Mouse (Mus musculus) fat pad, adult 2 months (tissue): ENCODE results near the gene Tmem222.

Source experiments
- DNase-seq: peaks from one replicate; pipeline ENCODE4 v3.0.0-alpha.2; 2011; ENCODE audit warnings: low read depth, low spot score; ENCODE audit errors: extremely low read depth

Tmem222 gene

GRCm38 (mm10) chr4:133252089-133252488, 25.5 kb downstream of the Tmem222 start:
- no peak for DNase-seq

- no peak for DNase-seq
These were observed 26.4 kb downstream of the Tmem222 start for GRCm38 (mm10) chr4:133251214-133251613.

DNA sequence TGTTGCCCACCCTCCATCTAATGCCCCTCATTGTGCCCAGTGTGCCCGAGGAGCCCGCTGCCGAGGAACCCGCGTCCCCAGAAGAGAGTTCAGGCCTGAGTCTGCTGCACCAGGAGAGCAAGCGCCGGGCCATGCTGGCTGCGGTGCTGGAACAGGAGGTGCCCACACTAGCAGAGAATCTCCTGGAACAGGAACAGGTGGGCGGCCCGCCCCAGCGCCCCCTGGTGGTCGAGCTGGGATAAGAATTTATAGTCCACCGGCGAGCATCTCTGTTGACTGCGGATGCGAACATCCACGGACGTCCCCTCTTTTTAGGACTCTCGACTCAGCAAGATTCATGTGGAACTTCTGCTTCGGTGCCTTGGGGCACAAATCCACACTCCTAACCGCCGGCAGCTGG, 27.0 kb downstream of the Tmem222 start:
- DNase-seq = no peak

DNA sequence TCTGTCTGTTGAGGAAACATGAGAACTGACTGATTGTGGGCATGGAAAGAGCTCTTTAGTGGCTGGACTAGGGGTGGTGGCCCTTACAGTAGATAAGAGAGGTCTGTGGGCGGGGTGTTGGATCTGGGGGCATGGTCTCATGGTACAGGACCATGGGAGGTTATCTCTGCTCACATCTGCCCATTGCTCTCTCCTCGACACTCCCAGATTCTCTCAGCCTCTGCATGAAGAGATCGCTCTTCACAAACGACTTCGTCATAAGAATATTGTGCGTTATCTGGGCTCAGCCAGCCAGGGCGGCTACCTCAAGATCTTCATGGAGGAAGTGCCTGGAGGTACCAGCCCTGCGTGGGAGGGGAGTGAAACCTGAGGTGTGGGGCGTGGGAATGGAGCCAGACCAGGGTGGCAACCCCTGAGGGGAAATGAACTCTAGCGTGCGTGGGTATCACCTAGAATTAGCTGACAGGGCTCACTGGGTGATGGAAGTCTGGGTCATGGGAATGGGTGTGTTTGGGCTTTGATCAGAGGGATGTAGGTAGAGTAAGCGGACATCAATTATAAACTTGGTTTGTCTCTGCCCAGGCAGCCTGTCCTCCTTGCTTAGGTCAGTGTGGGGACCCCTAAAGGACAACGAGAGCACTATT, 29.7 kb downstream of the Tmem222 start:
- no peak for DNase-seq

DNA sequence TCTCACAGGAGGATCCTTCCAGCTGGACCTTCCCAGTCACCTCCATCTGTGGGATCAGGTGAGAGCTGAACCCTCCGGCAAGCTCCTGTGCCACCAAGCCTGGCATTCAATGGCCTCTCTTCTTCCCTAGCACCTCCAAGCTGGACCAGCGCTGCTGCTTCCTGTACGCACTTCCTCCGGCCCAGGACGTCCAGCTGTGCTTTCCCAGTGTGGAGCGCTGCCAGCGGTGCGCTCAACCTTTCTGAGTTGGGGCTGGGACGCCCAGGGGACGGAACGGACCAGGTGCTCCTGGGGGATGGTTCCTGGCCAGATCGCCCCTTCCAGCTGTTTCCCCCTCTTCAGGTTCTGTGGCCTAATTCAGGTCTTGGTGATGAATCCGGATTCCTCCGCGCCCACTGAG, 30.5 kb downstream of the Tmem222 start:
- no peak for DNase-seq

DNA sequence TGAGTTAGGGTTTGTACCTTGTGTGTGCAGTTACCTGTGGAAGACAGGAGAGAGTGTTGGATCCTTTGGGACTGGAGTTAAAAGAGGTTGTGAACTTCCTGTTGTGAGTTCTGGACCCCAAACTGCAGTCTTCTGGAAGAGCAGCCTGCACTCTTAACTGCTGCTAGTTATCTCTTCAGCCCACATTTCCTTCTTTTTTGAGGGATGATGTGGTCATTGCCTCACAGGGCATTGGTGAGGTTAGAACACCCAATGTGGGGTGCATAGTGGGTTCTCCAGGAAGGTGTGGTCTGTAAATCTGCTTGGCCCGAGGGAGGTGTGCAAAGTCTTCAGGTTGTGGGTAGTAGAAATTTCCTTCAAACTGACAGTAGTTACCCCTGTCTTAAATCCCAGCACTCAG, 33.3 kb downstream of the Tmem222 start:
- no peak for DNase-seq

- DNase-seq = no peak
These were observed 34.1 kb downstream of the Tmem222 start for GRCm38 (mm10) chr4:133243538-133243937.

GRCm38 (mm10) chr4:133242710-133243109, 34.9 kb downstream of the Tmem222 start:
- no peak for DNase-seq

DNA sequence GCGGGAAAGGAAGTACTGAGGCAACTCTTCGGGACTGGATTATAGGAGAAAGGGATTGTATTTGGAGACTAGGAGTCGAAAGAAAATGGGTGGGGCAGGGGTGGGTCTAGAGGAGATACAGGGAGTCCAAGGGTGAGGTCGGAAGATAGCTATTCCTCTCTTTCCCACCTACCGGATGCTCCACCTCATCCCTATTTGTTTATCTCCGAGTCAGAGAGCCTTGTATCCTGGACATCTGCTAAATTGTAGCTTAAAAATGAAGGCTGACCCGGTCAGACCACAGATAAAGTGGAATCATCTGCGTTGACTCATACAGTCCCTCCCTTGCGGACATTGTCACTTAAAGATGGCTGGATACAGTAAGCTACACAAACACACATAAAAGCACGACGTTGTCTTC, 35.7 kb downstream of the Tmem222 start:
- no peak for DNase-seq

DNA sequence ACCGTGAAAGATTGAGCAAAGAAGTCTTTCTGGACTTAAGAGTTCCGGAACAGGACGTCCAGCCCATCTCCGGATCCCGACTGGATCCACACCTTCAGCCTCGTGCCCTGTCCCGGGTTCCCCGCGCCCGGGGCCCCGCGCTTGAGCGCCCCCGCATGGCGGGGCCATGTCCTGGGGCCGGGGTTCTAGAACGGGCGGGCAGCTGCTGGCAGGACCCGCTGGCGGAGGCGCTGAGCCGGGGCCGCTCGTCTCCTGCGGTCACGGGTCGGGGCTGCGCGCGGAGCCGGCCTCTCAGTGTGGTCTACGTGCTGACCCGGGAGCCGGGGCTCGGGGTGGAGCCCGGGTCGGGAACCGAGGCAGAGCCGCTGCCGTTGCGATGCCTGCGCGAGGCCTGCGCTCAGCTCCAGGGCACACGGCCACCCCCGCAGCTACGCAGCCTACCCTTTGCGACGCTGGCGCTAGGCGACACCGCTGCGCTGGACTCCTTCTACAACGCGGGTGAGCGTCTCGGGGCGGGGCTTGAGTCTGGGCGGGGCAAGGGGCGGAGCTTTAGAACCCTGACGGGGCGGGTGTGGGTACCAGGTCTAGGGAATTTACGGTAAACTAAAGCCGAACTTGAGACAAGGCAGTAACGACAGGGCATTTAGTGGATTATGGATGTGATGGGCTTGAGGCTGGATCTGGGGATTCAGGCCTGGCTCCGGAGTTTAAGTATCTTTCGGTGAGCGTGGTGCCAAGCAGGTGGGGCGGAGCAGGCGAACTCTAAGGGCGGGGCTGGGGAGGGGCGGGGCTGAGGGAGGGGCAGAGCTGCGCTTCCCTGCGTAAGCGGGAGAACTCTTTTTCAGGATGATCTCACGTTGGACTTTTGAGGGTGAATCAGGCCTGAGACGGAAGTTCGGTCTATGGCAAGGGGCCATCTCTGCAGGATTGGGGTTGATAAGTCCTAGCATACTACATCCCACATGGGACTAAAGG, 36.4 kb downstream of the Tmem222 start:
- DNase-seq = no peak

GRCm38 (mm10) chr4:133240490-133240921, 37.1 kb downstream of the Tmem222 start, which contains the start of gene Map3k6:
Gene Map3k6 (plus strand): TSS chr4:133240818.
- DNase-seq = no peak

DNA sequence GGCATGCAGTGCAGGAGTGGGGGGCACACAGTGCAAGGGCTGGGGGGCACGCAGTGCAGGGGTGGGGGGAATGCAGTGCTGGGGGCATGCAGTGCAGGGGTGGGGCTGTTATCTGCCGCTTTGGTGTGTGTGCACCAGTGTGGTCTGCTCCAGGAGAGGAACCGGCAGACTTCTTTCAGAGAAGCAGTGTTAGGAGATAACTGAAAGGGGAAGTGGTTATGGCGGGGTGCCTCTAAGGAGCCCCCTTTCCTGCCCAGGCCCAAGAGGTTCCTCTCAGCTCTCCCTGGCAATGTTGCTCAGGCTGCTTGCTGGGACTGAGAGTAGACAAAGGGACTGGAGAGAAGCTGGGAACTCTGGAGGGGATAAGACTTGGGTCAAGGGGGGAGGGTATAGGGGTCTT, 39.7 kb downstream of the Tmem222 start:
- DNase-seq = no peak

DNA sequence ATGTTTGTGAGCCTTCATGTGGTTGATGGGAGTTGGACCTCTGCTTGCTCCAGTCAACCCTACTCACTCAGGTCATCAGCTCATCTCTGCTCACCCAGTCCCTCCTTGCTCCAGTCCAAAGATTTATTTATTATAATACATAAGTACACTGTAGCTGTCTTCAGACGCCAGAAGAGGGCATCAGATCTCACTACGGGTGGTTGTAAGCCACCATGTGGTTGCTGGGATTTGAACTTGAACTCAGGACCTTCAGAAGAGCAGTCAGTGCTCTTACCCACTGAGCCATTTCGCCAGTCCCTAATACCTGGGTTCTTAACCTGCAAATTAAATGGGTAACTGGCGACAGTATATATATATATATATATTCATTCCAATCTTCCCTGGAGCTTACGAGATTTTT, 42.2 kb downstream of the Tmem222 start:
- no peak for DNase-seq

DNA sequence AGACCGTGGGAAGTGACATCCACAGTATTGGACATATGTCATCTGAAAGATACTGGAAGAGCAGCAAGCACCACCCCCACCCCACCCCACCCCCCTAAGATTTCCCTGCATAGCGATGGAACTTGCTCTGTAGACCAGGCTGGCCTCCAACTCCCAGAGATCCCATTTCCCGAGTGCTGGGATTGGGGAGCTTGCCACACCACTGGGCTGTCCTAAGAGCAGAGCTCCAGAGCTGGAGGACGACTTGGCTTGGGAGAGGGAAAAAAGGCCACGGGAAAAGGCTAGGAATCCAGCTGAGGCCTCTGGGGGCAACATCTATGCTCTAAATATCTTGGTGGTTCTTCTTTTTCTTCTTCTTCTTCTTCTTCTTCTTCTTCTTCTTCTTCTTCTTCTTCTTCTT, 42.8 kb downstream of the Tmem222 start:
- DNase-seq = no peak

DNA sequence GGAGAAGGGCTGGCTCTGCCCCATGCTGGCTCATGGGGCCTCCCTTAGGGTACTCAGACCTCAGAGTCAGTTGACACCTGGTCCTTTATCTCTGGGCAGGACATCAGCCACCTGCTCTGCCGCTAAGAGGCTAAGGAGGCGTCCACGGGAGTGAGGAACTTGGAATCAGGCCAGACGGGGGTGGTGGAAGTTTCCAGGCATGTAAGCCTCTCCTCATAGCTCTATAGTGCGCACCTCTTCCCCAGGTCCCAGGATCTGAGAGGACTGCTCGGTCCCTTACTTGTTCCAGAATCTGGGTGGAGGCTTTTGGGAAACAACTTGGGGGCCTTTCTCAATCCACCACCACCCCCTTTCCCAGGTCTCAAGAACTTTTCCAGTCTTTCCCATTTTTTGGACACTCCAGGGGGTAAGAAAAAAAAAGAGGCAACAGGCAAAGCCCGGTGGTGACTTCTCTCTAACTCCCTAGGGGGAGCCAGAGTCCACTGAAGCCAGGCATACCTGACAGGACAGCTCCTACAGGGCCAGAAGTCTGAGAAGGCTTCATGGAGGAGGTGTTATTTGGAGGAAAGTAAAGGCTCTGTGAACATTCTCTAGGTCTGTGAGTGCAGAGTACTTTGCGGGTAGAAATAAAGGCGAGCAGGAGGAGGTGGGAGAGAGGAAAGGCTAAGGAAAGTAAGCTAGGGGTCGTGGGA, 44.2 kb downstream of the Tmem222 start:
- no peak for DNase-seq

DNA sequence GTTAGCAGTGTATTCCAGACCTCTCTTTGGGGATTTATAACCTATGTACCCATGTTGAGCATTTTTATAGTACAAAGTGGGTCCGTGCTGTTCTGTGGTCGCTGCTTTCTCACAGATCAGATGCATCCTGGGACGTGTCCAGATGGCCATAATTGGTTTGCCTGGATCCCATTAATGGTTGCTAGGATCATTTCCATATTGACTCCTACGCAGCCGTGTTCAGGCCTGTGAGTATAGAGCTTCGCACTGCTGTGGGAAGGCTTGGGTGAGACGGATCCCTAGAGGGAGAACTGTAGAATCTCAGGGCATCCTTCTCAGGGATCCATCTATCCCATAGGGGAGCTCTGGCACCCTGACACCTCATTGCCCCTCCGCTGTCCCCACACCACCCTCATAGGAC, 48.0 kb downstream of the Tmem222 start:
- DNase-seq = no peak

- no peak for DNase-seq
These were observed 50.0 kb downstream of the Tmem222 start for GRCm38 (mm10) chr4:133227636-133228035.

DNA sequence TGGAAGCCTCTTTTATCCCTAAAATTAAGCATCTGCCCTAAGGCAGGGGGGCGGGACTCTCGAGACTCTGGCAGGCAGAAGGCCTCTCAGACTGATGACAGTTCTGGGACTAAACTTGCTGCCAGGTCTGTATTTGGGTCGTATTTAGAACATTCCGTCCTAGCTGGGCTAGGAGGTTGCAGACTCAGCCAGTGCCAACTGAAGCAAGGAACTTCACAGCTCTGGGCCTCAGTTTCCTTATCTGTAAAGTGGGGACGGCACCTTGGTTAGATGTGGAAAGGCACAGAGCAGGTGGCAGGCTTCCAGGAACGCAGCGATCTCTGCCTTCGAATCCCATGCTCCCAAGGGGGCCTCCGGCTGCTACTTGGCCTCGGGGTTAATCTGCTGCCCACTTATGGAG, 51.5 kb downstream of the Tmem222 start:
- DNase-seq = no peak

DNA sequence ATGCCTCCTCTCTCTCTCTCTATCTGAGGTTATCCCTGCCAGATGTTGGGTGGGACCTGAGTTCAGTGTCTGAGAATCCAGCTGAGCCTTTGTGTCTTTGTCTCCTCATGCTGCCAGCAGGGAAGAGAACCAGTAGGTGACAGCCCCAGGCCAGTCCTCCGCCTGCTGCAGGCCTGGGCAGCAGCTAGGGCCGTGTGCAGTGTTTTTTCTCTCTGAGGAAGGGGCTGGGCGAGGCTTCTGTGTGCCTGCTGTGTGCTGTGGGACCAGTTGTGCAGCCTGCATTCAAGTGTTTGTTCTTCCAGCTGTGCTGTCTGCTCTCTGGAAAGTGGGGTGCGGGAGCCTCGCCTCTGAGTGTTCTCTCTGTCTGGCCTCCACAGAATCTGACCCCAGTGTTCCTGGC, 53.7 kb downstream of the Tmem222 start:
- no peak for DNase-seq

GRCm38 (mm10) chr4:133221701-133222100, 55.9 kb downstream of the Tmem222 start:
- no peak for DNase-seq

- no peak for DNase-seq
These were observed 56.9 kb downstream of the Tmem222 start for GRCm38 (mm10) chr4:133220656-133221055.

- no peak for DNase-seq
These were observed 58.8 kb downstream of the Tmem222 start for GRCm38 (mm10) chr4:133218745-133219144.
